ENCODE assay signal across 16 mouse cellular contexts in genomic region chr11:8685195-8685594, GRCm38 (mm10).
"Had no signal": no experiment of that assay in that cellular context is flagged by ENCODE, and none has a peak within 500 bp of the region (broad histone marks: within the 10 kb centered on the region; RNA-seq: fewer than 3 reads in every experiment).

No protein-coding gene starts in this region.

- H3K4me3 ChIP-seq: layer of hippocampus, adult 2 months; limb, embryonic 13.5 days; liver, embryonic 12.5 days; megakaryocyte, embryonic 14.5 days; midbrain, embryonic 12.5 days; neural tube, embryonic 15.5 days had no signal

- H3K27me3 ChIP-seq: limb, embryonic 13.5 days; liver, embryonic 12.5 days; megakaryocyte, embryonic 14.5 days; neural tube, embryonic 15.5 days had no signal

- DNase-seq: kidney, adult 11 months; kidney, adult 9 months; kidney, postnatal 36 days; left cerebral cortex, postnatal 4 days; lung, adult 18-20 months; right cerebral cortex, adult 18-20 months; thymus, postnatal 4 days had no signal

- H3K27ac ChIP-seq: kidney, postnatal 0 days; layer of hippocampus, adult 2 months; limb, embryonic 13.5 days; liver, embryonic 12.5 days; midbrain, embryonic 12.5 days; neural tube, embryonic 15.5 days; stomach, postnatal 0 days had no signal

- H3K9me3 ChIP-seq: limb, embryonic 13.5 days; liver, embryonic 12.5 days; midbrain, embryonic 12.5 days; neural tube, embryonic 15.5 days had no signal

- ATAC-seq: liver, embryonic 12.5 days; midbrain, embryonic 16.5 days had no signal

- H3K4me1 ChIP-seq: neural tube, embryonic 15.5 days had no signal

- H3K36me3 ChIP-seq: limb, embryonic 13.5 days; liver, embryonic 12.5 days; midbrain, embryonic 12.5 days; neural tube, embryonic 15.5 days had no signal
